Mouse (Mus musculus): ENCODE results near the gene Fcna.
A peak's percentile ranks its signal among the peaks of the same experiment; 100 is the strongest.

Fcna gene

DNA sequence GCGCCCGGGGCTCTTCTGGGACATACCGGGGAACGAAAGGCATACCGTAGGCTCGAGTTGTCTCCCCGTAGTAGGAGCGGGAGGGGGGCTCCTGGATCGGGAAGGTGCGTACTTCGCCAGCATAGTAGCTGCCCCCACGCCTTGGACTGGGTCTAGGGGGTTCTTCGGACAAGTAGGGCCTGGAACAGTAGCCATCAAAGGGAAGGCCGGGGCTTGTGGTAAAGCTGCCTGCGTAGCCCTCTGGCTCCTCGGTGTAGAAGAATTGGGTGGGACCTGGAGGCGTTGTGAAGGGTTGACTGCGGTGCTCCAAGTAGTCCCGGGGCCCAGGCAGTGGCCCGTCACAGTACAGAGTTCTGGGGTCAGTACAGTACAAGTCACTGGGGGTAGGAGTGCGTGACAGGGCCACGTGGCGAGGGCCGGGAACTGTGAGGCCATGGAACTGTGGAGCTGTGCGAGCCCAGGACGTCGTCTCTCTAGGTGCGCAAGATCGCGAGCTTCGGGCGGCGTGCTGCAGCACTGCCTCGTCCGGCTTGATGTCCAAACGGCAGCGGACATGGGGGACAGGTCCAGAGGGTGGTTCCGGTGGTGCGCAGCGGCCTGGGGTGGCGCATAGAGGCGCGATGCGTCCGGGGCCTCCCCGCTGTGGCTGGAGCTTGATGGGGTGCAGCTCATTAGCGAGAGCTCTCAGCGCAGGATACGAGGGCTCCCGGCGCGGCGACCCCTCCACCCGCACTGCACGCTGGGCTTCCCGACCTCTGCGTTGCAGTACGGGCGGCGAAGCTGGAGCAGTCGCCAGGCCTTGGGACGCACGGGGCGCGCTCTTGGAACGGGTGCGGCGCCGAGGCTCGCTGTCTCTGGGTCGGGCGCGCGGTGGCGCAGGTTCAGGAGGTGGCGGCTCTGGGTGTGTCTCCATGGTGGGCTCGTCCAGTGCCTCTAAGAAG is 48.8 kb downstream of the Fcna start:
- peak in 1 of 2 experiments; percentile 39 for DNase-seq (ENCODE audit: low spot score in 2 of 2)

DNA sequence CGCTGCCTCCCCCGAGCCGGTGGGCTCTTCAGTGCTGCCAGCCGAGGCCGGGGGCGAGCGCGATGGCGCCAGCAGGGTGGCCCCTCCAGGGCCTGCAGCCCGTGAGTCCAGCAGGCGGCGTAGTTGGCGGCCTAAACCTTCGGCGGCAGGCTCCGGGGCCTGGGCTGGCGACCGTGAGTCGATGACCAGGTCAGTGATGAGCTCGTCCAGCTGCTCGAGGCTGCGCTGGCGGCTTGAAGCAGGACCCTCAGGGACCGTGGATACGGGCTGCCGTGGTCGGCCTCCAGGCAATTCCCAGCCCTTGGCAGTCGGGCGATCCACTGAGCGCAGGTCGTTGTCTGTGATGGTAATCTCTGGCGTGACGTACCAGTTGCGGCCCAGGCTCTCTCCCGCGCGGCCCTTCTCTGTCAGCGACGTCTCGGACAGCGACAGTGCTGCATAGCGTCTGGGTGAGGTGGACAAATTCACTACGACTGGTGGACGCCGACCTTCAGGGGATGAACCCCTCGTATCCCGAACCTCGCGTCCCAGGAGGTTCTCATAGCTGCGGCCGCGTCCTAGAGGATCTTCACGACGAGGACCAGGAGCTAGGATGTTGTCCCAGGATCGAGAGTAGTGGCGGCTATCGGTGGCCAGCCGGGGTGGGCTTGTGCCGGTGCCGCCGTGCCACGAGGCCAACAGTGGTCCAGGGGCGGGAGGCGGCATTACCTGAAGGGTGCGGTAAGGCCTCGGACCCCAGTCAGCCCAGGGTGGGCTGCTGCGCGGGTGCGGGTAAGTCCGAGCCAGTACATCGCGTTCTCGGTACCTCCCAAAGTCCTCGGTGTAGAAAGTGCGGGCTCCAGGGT is 49.7 kb downstream of the Fcna start:
- peak in 1 of 2 experiments; percentile 31 for DNase-seq (ENCODE audit: low spot score in 2 of 2)

DNA sequence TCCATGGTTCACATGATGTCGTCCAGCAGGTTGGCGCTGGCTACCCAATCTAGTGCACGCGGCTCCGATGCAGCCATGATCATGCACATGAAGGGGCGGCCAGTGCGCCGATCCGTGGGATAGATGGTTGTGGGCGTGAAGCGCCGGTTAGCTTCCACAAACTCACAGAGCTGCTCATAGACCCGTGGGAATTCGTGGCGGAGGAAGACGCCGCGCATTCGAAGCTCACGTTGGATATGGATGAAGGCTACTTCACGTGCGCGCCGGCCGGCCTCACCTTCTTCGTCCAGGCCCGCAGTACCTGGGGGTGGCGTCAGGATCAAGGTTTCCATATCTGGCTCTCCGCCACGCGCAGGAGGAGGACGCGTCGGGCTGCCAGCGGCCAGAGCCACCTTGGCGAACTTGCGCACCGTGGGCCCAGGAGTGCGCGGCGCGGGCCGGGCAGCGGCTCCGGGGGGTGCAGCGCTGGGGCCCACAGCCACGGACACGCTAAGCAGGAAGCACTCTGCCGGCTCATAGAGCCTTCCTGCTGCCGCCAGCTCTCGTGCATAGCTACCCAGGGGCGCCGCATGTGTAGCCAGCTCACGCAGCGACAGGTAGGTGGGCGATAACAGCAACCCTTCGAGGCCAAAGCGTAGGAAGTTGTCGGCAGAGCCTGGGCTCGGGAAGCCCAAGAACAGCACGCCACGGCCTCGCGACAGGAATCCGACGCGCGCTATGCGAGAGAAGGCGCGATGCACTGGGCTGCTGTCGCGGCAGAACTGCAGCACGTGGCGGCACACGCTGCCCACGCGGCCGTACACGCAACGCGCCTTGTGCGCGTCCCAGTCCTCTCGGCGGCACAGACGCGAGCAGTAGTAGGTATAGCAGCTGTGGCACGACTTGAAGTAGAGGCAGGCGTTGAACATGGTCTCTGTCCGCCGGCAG is 50.6 kb downstream of the Fcna start:
- peak in 1 of 2 experiments; percentile 22 for DNase-seq (ENCODE audit: low spot score in 2 of 2)

DNA sequence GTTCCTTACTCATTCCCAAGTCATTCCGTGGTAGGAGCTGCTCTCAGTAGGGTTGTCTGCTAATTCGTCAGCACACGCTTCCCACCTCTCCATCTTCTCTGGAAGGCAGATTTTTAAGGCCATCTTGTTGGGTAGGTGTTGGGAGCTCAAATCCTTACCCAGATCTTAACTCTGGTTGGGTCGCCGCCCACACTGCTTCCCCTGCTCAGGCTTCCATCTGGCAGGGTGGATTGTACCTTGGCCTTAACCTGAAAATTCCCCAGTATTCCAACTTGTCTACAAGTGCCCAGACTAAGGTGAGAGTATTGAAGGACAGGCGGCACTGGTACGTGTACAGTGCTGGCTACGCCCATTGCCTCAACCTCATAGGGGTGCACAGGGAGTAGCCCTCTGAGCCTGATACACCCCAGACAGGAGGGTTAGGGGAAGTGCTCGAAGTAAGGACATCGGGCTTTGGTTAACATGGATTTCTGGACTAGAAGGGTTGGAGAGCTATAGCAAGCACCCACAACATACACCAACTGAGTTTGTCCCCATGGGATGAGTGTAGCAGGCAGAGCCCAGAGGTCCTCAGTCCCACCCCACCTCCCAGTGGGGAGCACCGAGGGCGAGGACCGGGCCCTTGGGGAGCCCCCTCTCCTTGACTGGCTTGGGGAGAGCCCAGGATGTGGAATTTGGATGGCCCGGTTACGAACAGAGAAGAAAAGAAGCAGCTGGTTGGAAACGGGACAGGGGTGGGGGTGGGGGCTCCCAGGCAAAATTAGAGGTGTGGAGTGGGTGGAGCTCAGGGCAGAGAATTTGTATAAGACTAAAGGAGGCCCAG is 51.6 kb downstream of the Fcna start:
- peak in 1 of 2 experiments; percentile 9 for DNase-seq (ENCODE audit: low spot score in 2 of 2)

DNA sequence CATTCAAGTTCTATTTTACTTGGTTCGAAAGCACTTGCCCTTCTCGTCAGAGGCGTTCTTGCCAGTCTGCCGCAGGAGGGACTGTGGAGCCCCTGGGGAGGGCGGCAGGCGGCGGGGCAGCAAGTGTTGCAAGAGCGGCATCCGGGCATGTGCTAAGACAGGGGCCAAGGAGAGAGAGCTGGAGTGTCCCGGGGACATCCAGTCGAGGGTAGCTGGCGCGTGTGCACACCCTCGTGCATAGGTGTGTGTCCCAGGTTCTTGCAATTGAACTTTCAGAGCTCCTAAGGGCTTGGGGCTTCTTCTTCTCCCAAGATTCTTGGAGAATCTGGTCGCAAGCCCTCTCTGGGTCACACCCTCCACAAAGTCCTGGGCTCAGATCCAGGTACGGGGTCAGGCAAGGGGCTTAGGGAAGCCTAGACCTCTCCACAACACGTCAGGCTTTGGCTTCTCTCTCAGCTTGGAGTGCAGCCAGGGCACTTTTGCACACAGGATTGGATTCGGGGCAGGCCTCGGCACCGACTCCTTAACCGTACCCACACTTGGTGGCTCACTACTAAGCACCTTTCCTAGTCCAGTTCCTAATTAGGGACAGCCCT is 52.3 kb downstream of the Fcna start:
- peak in 1 of 2 experiments; percentile 36 for DNase-seq (ENCODE audit: low spot score in 2 of 2)

All from frontal cortex, postnatal 10 days (tissue).